Mouse (Mus musculus): Measurements from ENCODE around the gene Pot1b. TPM values are rescaled to one million over a fixed set of nuclear protein-coding genes. Genes with fewer than 3 reads are reported as not detected.
A peak's percentile ranks its signal among the peaks of the same experiment; 100 is the strongest.

The Pot1b gene
- 10.1 and 11.4 TPM in 2 replicates for polyA plus RNA-seq (2014; fragmentation: Nextera tagmentation; extraction: Ambion mirVana)

- Histone ChIP-seq H3K4me2 (ENCODE audit: low read depth, severe bottlenecking) (peak within 1 kb of the TSS; percentile 60), H3K9ac (ENCODE audit: low read length) (peak within 1 kb of the TSS; percentile 54), H3K4me3 (ENCODE audit: low read depth, low read length) (peak within 1 kb of the TSS; percentile 54), H3K27me3 (ENCODE audit: control insufficient read depth, insufficient read depth, low read length) (no peaks in the 10 kb centered on the region), H3K27ac (replicated peaks; ENCODE audit: low read depth, low read length) (no peak within 1 kb of the TSS), H3K9me3 (ENCODE audit: control insufficient read depth, low read length) (no peaks in the 10 kb centered on the region), H3K4me1 (ENCODE audit: control insufficient read depth, insufficient read depth, low read length) (no peaks in the 10 kb centered on the region), H3K36me3 (ENCODE audit: control insufficient read depth, insufficient read depth, low read length) (no peaks in the 10 kb centered on the region)
- DNase-seq (ENCODE audit: low spot score) (peak; percentile 99), ATAC-seq (ENCODE audit: insufficient number of reproducible peaks, low FRiP score, low TSS enrichment, low read depth) (peak; percentile 99)
- WGBS: under 1% methylated on average over 36 of the region's 37 CpGs
Measured at GRCm38 (mm10) chr17:55711984-55712811, at the start of gene Pot1b. Gene Pot1b, minus strand, starts transcription at chr17:55712628.

- Histone ChIP-seq H3K4me3 (ENCODE audit: low read depth, low read length) (no peak overlapping the region), H3K36me3 (ENCODE audit: control insufficient read depth, insufficient read depth, low read length) (no peaks in the 10 kb centered on the region), H3K4me1 (ENCODE audit: control insufficient read depth, insufficient read depth, low read length) (no peaks in the 10 kb centered on the region), H3K9ac (ENCODE audit: low read length) (no peak overlapping the region), H3K27me3 (ENCODE audit: control insufficient read depth, insufficient read depth, low read length) (no peaks in the 10 kb centered on the region), H3K9me3 (ENCODE audit: control insufficient read depth, low read length) (no peaks in the 10 kb centered on the region), H3K4me2 (ENCODE audit: low read depth, severe bottlenecking) (no peak overlapping the region), H3K27ac (replicated peaks; ENCODE audit: low read depth, low read length) (no peak overlapping the region)
- DNase-seq (ENCODE audit: low spot score) (no peak), ATAC-seq (ENCODE audit: insufficient number of reproducible peaks, low FRiP score, low TSS enrichment, low read depth) (no peak)
- 60% methylated on average over 2 of the region's 2 CpGs for WGBS
Measured at GRCm38 (mm10) chr17:55751170-55751569, 38.7 kb upstream of the Pot1b start.

- H3K4me3 ChIP-seq (ENCODE audit: low read depth, low read length): no peak within 1 kb of the TSS
- no peak for DNase-seq (ENCODE audit: low spot score)
- no peaks in the 10 kb centered on the region for H3K27me3 ChIP-seq (ENCODE audit: control insufficient read depth, insufficient read depth, low read length)
- H3K4me1 ChIP-seq (ENCODE audit: control insufficient read depth, insufficient read depth, low read length): no peaks in the 10 kb centered on the region
- H3K4me2 ChIP-seq (ENCODE audit: low read depth, severe bottlenecking): no peak within 1 kb of the TSS
- WGBS: 55% methylated on average over 2 of the region's 2 CpGs
- no peaks in the 10 kb centered on the region for H3K9me3 ChIP-seq (ENCODE audit: control insufficient read depth, low read length)
- H3K36me3 ChIP-seq (ENCODE audit: control insufficient read depth, insufficient read depth, low read length): no peaks in the 10 kb centered on the region
- ATAC-seq (ENCODE audit: insufficient number of reproducible peaks, low FRiP score, low TSS enrichment, low read depth): no peak
- H3K9ac ChIP-seq (ENCODE audit: low read length): no peak within 1 kb of the TSS
- H3K27ac ChIP-seq (replicated peaks; ENCODE audit: low read depth, low read length): no peak within 1 kb of the TSS
Measured at GRCm38 (mm10) chr17:55749786-55750185, 37.4 kb upstream of the Pot1b start, which contains the start of gene Adgre4. Gene Adgre4, plus strand, starts transcription at chr17:55749984.

- WGBS: 79% methylated on average over 1 of the region's 1 CpGs
- DNase-seq (ENCODE audit: low spot score) (no peak), ATAC-seq (ENCODE audit: insufficient number of reproducible peaks, low FRiP score, low TSS enrichment, low read depth) (no peak)
- H3K4me3 ChIP-seq (ENCODE audit: low read depth, low read length): no peak overlapping the region
- no peaks in the 10 kb centered on the region for H3K9me3 ChIP-seq (ENCODE audit: control insufficient read depth, low read length)
- H3K27me3 ChIP-seq (ENCODE audit: control insufficient read depth, insufficient read depth, low read length): no peaks in the 10 kb centered on the region
- no peaks in the 10 kb centered on the region for H3K36me3 ChIP-seq (ENCODE audit: control insufficient read depth, insufficient read depth, low read length)
- H3K4me2 ChIP-seq (ENCODE audit: low read depth, severe bottlenecking): no peak overlapping the region
- no peak overlapping the region for H3K27ac ChIP-seq (replicated peaks; ENCODE audit: low read depth, low read length)
- H3K9ac ChIP-seq (ENCODE audit: low read length): no peak overlapping the region
- H3K4me1 ChIP-seq (ENCODE audit: control insufficient read depth, insufficient read depth, low read length): no peaks in the 10 kb centered on the region
Measured at GRCm38 (mm10) chr17:55736675-55737074, 24.2 kb upstream of the Pot1b start.

GRCm38 (mm10) chr17:55726193-55726592 lies 13.8 kb upstream of the Pot1b start:
- H3K36me3 ChIP-seq (ENCODE audit: control insufficient read depth, insufficient read depth, low read length): no peaks in the 10 kb centered on the region
- H3K4me3 ChIP-seq (ENCODE audit: low read depth, low read length): no peak overlapping the region
- no peak for DNase-seq (ENCODE audit: low spot score)
- 87% methylated on average over 2 of the region's 2 CpGs for WGBS
- H3K9ac ChIP-seq (ENCODE audit: low read length): no peak overlapping the region
- no peak for ATAC-seq (ENCODE audit: insufficient number of reproducible peaks, low FRiP score, low TSS enrichment, low read depth)
- H3K4me2 ChIP-seq (ENCODE audit: low read depth, severe bottlenecking): no peak overlapping the region
- no peaks in the 10 kb centered on the region for H3K9me3 ChIP-seq (ENCODE audit: control insufficient read depth, low read length)
- H3K27ac ChIP-seq (replicated peaks; ENCODE audit: low read depth, low read length): no peak overlapping the region
- no peaks in the 10 kb centered on the region for H3K4me1 ChIP-seq (ENCODE audit: control insufficient read depth, insufficient read depth, low read length)
- H3K27me3 ChIP-seq (ENCODE audit: control insufficient read depth, insufficient read depth, low read length): no peaks in the 10 kb centered on the region

- ATAC-seq (ENCODE audit: insufficient number of reproducible peaks, low FRiP score, low TSS enrichment, low read depth): no peak
- Histone ChIP-seq H3K4me2 (ENCODE audit: low read depth, severe bottlenecking) (no peak overlapping the region), H3K27me3 (ENCODE audit: control insufficient read depth, insufficient read depth, low read length) (no peaks in the 10 kb centered on the region), H3K4me1 (ENCODE audit: control insufficient read depth, insufficient read depth, low read length) (no peaks in the 10 kb centered on the region), H3K36me3 (ENCODE audit: control insufficient read depth, insufficient read depth, low read length) (no peaks in the 10 kb centered on the region), H3K9ac (ENCODE audit: low read length) (no peak overlapping the region), H3K4me3 (ENCODE audit: low read depth, low read length) (no peak overlapping the region), H3K9me3 (ENCODE audit: control insufficient read depth, low read length) (no peaks in the 10 kb centered on the region), H3K27ac (replicated peaks; ENCODE audit: low read depth, low read length) (no peak overlapping the region)
- no peak for DNase-seq (ENCODE audit: low spot score)
- 76% methylated on average over 2 of the region's 2 CpGs for WGBS
Measured at GRCm38 (mm10) chr17:55722250-55722649, 9.8 kb upstream of the Pot1b start.

GRCm38 (mm10) chr17:55721270-55721669 lies 8.8 kb upstream of the Pot1b start:
- WGBS: 71% methylated on average over 1 of the region's 1 CpGs
- H3K4me1 ChIP-seq (ENCODE audit: control insufficient read depth, insufficient read depth, low read length): no peaks in the 10 kb centered on the region
- no peaks in the 10 kb centered on the region for H3K27me3 ChIP-seq (ENCODE audit: control insufficient read depth, insufficient read depth, low read length)
- H3K4me2 ChIP-seq (ENCODE audit: low read depth, severe bottlenecking): no peak overlapping the region
- no peak overlapping the region for H3K4me3 ChIP-seq (ENCODE audit: low read depth, low read length)
- no peaks in the 10 kb centered on the region for H3K36me3 ChIP-seq (ENCODE audit: control insufficient read depth, insufficient read depth, low read length)
- ATAC-seq (ENCODE audit: insufficient number of reproducible peaks, low FRiP score, low TSS enrichment, low read depth) (no peak), DNase-seq (ENCODE audit: low spot score) (no peak)
- H3K9ac ChIP-seq (ENCODE audit: low read length): no peak overlapping the region
- no peak overlapping the region for H3K27ac ChIP-seq (replicated peaks; ENCODE audit: low read depth, low read length)
- H3K9me3 ChIP-seq (ENCODE audit: control insufficient read depth, low read length): no peaks in the 10 kb centered on the region

GRCm38 (mm10) chr17:55702865-55703264 lies 9.6 kb downstream of the Pot1b start:
- Histone ChIP-seq H3K9me3 (ENCODE audit: control insufficient read depth, low read length) (no peaks in the 10 kb centered on the region), H3K4me1 (ENCODE audit: control insufficient read depth, insufficient read depth, low read length) (no peaks in the 10 kb centered on the region), H3K36me3 (ENCODE audit: control insufficient read depth, insufficient read depth, low read length) (no peaks in the 10 kb centered on the region; the same call in 1 of the 2 replicates), H3K4me3 (ENCODE audit: low read depth, low read length) (no peak overlapping the region), H3K27ac (replicated peaks; ENCODE audit: low read depth, low read length) (no peak overlapping the region), H3K9ac (ENCODE audit: low read length) (no peak overlapping the region), H3K4me2 (ENCODE audit: low read depth, severe bottlenecking) (no peak overlapping the region), H3K27me3 (ENCODE audit: control insufficient read depth, insufficient read depth, low read length) (no peaks in the 10 kb centered on the region)
- DNase-seq (ENCODE audit: low spot score) (no peak), ATAC-seq (ENCODE audit: insufficient number of reproducible peaks, low FRiP score, low TSS enrichment, low read depth) (no peak)
- WGBS: 77% methylated on average over 5 of the region's 5 CpGs
